Mouse (Mus musculus) embryonic stem cell, embryonic (primary cell): ENCODE results near the gene Gtf3c2.

Experiments used
- CTCF ChIA-PET, 4 experiments: fragments of 300-600 bp in 2 of 4; fragments of 350-600 bp in 2 of 4; sonication (Branson Sonifier 250); formaldehyde crosslinking; loops; one replicate each; lab custom pipeline; 2022; ENCODE audit warnings: inconsistent platforms in 2 of 4; lab: Charles Lee
- POLR2A ChIA-PET, 4 experiments: fragments of 300-600 bp in 2 of 4; fragments of 350-600 bp in 2 of 4; sonication (Branson Sonifier 250); formaldehyde crosslinking; loops; one replicate each; lab custom pipeline; 2022; ENCODE audit warnings: antibody characterized with exemption in 4 of 4, inconsistent platforms in 1 of 4; lab: Charles Lee

Gene Gtf3c2

DNA sequence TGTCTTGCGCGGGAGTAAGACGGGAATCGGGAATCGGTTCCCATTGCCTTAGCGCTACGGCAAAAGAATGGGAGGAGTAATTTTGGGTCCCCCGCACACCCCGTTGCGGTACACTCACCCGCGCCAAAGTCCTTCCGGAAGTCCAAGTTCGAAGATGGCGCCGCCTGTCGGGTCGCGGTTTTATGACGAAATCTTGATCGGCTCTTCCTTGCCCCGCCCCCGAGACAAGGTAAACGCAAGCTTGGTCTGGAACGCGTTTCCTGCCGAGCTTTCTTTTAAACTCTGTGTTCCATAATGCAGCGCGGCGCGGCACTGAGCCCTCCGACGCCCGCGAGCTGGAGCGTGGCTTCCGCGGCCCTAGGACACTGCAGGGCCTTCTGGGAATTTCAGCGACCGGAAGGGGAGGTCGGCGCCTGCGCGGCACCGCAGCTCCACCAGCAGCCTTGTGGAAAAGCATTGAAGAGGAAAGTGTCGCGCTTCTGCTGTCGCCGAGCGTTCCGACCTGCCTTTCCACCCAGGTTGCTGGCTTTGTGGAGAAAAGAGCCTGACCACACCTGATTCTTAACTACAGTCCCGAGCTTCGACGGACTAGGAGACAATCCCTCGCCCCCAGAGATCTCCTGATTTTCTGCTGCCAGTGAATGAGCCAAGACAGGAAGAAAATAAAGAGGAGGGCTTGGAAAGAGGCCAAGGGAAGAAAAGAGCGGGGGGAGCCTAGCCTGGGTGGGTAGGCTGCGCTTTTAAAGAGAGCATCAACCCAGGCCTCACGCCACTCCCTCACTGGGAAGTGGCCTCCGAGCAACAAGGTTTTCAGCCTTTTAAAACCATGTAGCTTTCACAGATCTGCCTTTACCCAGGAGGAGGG lies at the start of gene Gtf3c2, which contains the start of gene Gm29609:
TSS of gene Gtf3c2 (minus strand) at position 379 of the 865 bp plus-strand sequence.
TSS of gene Gm29609 (minus strand) at position 146 of the 865 bp plus-strand sequence.
- CTCF ChIA-PET = interaction anchor here (0.6 to 2.8 kb wide), 13 partner anchors 10 to 272 kb away, joined by 3 to 14 read pairs (median 4); partner anchors contain the start of genes Eif2b4 (in 2 of the 4), Snx17 (in 2 of the 4), Atraid (in 1 of the 4) and Slc5a6 (in 1 of the 4)
- POLR2A ChIA-PET = interaction anchor here (0.6 to 3.9 kb wide), 107 partner anchors 8 to 1681 kb away, joined by 3 to 263 read pairs (median 4); partner anchors contain the start of genes Eif2b4 (in 4 of the 4), Snx17 (in 4 of the 4), Zfp513 (in 4 of the 4) and Agbl5 (in 3 of the 4)

DNA sequence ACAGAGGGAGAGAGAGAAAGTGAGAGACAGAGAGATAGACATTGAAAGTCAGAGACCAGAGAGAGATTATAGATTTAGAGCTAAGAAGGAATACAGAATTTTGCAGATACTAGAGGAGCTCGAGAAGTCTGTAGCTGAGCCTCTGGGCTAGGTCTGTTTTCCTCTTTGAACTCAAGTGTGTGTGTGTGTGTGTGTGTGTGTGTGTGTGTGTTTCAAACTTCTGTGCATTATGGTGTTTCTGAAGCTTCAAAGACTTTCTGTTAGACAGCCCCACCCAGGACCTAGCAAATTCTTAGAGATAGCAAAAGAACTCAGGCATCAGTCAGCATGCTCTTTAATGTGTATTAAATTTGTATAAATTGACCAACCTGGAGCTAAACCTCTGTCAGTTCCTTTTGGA lies 46.7 kb upstream of the Gtf3c2 start:
- CTCF ChIA-PET = interaction anchor here in 2 of 4 experiments (0.6 to 0.8 kb wide), 4 partner anchors 41 to 336 kb away, joined by 3 to 7 read pairs (median 4); no protein-coding TSS in a partner anchor
- POLR2A ChIA-PET = interaction anchor here in 2 of 4 experiments (0.6 to 1.8 kb wide), 3 partner anchors 14 to 102 kb away, joined by 3 to 6 read pairs (median 3); partner anchors contain the start of genes Gm9970 (in 1 of the 2) and Nrbp1 (in 1 of the 2)

DNA sequence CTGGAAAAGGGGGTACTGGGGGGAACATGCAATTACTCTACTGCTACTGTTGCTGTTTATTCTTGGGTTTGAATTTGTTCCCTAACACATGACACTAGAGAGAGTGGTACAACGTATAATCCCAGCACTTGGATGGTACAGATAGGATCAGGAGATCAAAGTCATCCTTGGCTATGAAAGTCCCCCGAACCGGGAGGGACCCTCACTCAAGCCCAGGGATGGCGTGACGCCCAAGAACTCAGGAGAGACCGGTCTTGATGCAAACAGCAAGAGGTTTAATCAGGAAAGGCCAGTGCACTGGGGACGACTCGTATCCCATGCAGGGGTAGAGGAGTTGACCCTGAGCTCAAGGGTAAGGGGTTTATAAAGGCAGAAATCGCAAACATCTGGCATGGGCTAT lies 42.8 kb upstream of the Gtf3c2 start:
- POLR2A ChIA-PET = interaction anchor here in 1 of 4 experiments (1.8 to 2.2 kb wide), 2 partner anchors 30 to 48 kb away, joined by 3 to 6 read pairs; no protein-coding TSS in a partner anchor
- CTCF ChIA-PET = no interaction called here

DNA sequence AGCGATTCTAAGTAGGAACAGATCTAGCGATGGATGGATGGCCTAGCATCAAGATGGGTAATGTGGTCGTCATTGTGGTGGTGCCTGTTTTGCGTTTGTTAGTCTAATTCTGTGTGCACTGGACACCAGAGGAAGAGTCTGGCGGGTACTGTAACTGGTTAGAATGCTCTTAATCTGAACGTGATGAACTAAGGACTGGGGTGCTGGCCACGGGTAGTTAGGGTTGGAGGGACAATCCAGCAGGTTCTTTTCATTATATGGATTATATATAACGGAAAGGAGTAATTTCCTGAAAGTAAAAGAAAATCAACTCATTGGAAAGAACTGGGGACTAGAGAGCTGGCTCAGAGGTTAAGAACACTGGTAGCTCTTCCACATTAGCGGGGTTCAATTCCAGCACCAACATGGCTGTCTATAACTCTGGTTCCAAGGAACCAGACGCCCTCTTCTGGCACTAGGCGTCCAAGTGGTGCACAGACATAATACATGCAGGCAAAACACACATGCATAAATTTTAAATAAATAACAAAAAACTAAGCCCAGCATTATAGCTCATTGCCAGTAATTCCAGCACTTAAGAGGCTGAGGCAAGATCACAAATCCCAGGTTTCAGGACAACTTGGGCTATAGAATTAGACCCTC lies 41.5 kb upstream of the Gtf3c2 start:
- CTCF ChIA-PET = interaction anchor here (0.6 to 1.4 kb wide), 14 partner anchors 11 to 1562 kb away, joined by 3 to 7 read pairs (median 4); partner anchors contain the start of genes Zfp513 (in 2 of the 4), Agbl5 (in 1 of the 4) and Gm9970 (in 1 of the 4)
- POLR2A ChIA-PET = interaction anchor here (0.5 to 10.6 kb wide), 43 partner anchors 11 to 508 kb away, joined by 3 to 95 read pairs (median 5); partner anchors contain the start of genes Gm29609 (in 3 of the 4), Gm9970 (in 3 of the 4), Gtf3c2 (in 3 of the 4) and Nrbp1 (in 3 of the 4)

DNA sequence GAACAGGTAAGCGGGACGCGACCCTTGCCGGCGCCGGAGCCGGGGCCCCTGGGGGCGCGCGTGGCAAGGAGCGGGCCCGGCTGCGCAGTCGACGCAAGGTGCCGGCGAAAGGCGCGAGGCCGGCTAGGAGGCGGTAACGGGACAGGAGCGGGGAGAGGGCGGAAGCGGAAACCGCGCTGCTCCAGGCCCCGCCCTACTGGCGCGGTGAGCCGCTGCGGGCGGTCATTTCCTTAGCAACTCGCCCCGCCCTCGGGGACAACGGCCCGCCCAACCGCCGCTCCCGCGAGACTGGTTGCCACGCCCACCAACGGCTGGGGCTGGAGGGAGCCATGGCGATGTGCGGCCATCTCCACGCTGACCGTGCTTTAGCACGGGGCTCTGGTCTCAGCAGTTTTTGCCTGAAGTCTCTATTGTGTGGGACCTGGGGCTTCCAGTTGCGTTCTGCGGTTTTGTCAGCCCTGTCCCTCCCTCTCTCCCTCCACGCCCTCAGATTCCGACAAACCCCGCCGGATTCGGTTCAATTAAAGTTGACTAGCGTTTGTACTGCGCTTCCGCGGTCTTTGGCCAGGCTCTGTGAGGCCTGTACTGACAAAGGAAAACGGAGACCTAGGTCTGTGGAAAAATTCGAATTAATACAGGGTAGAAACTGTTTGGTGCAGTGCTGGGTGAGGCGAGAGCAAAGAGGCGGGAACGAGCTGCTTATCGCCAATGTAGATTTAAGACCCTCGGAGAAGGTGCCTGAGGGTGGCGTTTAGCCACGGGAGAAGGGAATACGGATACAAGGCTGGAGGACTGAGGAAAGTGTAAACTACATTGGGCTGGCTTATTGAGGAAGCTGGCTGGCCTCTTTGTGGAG lies 40.7 kb upstream of the Gtf3c2 start, which contains the start of gene Ppm1g:
TSS of gene Ppm1g (minus strand) at position 240 of the 856 bp plus-strand sequence.
- ChIA-PET CTCF (interaction anchor here (0.6 to 1.4 kb wide), 14 partner anchors 11 to 1562 kb away, joined by 3 to 7 read pairs (median 4); partner anchors contain the start of genes Zfp513 (in 2 of the 4), Agbl5 (in 1 of the 4) and Gm9970 (in 1 of the 4)), POLR2A (interaction anchor here (0.5 to 10.6 kb wide), 51 partner anchors 10 to 507 kb away, joined by 3 to 95 read pairs (median 4); partner anchors contain the start of genes Gm29609 (in 3 of the 4), Gm9970 (in 3 of the 4), Gtf3c2 (in 3 of the 4) and Nrbp1 (in 3 of the 4))

DNA sequence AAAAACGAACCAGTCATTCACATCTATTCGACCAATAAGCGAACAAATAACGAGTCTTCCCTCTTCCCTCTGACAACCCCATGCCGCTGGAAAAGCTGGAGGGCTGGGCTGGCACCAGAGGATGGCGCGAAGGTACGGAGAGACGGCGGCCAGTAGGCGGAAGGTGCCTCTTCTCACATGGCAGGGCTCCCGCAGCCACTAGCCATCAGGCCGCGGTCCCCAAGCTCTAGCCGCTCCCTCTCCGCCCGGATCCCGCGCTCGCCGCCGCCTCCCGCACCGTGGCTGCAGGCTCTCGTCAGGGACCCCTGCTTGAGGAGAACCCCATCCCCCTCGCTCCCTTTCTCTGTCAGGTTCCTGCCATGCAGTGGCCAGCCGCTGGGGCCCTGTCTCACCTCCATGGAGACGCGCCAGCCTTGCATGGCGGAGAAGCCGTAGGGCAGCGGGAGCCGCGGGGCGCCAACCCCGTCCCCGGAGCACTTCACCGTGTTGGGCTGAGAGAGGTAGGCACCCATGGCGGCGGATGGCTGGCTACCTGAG lies 40.0 kb upstream of the Gtf3c2 start:
- CTCF ChIA-PET = no interaction called here

GRCm38 (mm10) chr5:31219474-31219873 lies 39.5 kb upstream of the Gtf3c2 start:
- ChIA-PET CTCF (interaction anchor here in 3 of 4 experiments (0.7 to 1.9 kb wide), 12 partner anchors 10 to 171 kb away, joined by 3 to 14 read pairs (median 5); partner anchors contain the start of genes Atraid (in 1 of the 3), Eif2b4 (in 1 of the 3), Slc5a6 (in 1 of the 3) and Snx17 (in 1 of the 3)), POLR2A (interaction anchor here (0.6 to 10.6 kb wide), 21 partner anchors 10 to 544 kb away, joined by 3 to 95 read pairs (median 4); partner anchors contain the start of genes Gm29609 (in 3 of the 4), Gtf3c2 (in 3 of the 4), Eif2b4 (in 2 of the 4) and Snx17 (in 2 of the 4))

More for the DNA sequence above, 40.0 kb upstream of the Gtf3c2 start:
- POLR2A ChIA-PET = interaction anchor here in 3 of 4 experiments (0.6 to 10.6 kb wide), 16 partner anchors 11 to 510 kb away, joined by 3 to 95 read pairs (median 4); partner anchors contain the start of genes Gm29609 (in 3 of the 3), Gtf3c2 (in 3 of the 3), Zfp513 (in 3 of the 3) and Snx17 (in 2 of the 3)

DNA sequence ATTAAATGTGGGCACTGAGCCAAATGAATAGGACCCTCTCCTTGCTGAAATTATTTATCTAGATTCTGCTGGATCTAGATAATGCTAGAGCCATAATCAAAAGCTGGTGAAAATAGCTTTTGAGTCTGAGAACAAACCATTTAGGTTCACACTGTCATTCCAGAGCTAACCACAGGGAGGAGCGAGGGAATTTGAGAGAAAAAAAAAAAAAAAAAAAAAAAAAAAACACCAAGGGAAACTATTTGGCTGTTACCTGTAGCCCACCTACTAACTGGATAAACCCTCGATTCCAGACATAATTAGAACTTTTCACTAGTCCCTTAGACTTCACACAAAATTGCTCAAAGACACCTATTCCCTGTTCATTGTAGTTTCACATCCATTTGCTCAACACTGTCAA lies 39.1 kb upstream of the Gtf3c2 start:
- ChIA-PET CTCF (interaction anchor here (0.6 to 1.9 kb wide), 25 partner anchors 8 to 1794 kb away, joined by 3 to 14 read pairs (median 4); partner anchors contain the start of genes Ost4 (in 2 of the 4), Atraid (in 1 of the 4), Eif2b4 (in 1 of the 4) and Slc5a6 (in 1 of the 4)), POLR2A (interaction anchor here (0.6 to 10.6 kb wide), 39 partner anchors 10 to 1509 kb away, joined by 3 to 95 read pairs (median 4); partner anchors contain the start of genes Eif2b4 (in 3 of the 4), Gm29609 (in 3 of the 4), Gtf3c2 (in 3 of the 4) and Snx17 (in 3 of the 4))

- CTCF ChIA-PET = interaction anchor here in 3 of 4 experiments (0.6 to 1.9 kb wide), 8 partner anchors 16 to 327 kb away, joined by 3 to 8 read pairs (median 5); partner anchors contain the start of genes Eif2b4 (in 1 of the 3), Snx17 (in 1 of the 3) and Zfp513 (in 1 of the 3)
- POLR2A ChIA-PET = interaction anchor here in 3 of 4 experiments (0.6 to 10.6 kb wide), 25 partner anchors 9 to 1761 kb away, joined by 3 to 95 read pairs (median 4); partner anchors contain the start of genes Zfp513 (in 3 of the 3), Eif2b4 (in 2 of the 3), Gm29609 (in 2 of the 3) and Gtf3c2 (in 2 of the 3)
Observed at GRCm38 (mm10) chr5:31218294-31218693, 38.4 kb upstream of the Gtf3c2 start.

GRCm38 (mm10) chr5:31216554-31216953 lies 36.6 kb upstream of the Gtf3c2 start:
- CTCF ChIA-PET = interaction anchor here in 2 of 4 experiments (0.8 to 1.3 kb wide), 2 partner anchors 14 to 20 kb away, joined by 3 to 5 read pairs; partner anchors contain the start of gene Zfp513 (in 1 of the 2)
- POLR2A ChIA-PET = interaction anchor here in 3 of 4 experiments (0.6 to 17.9 kb wide), 6 partner anchors 12 to 169 kb away, joined by 3 to 240 read pairs (median 3); partner anchors contain the start of genes Zfp513 (in 3 of the 3), Atraid (in 1 of the 3), Eif2b4 (in 1 of the 3) and Snx17 (in 1 of the 3)

GRCm38 (mm10) chr5:31204421-31204820 lies 24.5 kb upstream of the Gtf3c2 start:
- CTCF ChIA-PET = no interaction called here
- POLR2A ChIA-PET = interaction anchor here in 2 of 4 experiments (1.3 to 17.9 kb wide), 8 partner anchors 3 to 156 kb away, joined by 4 to 240 read pairs (median 8); partner anchors contain the start of genes Eif2b4 (in 2 of the 2), Ppm1g (in 2 of the 2), Snx17 (in 2 of the 2) and Atraid (in 1 of the 2)

- ChIA-PET CTCF (no interaction called here), POLR2A (interaction anchor here in 2 of 4 experiments (1.3 to 17.9 kb wide), 9 partner anchors 4 to 156 kb away, joined by 4 to 240 read pairs (median 16); partner anchors contain the start of genes Eif2b4 (in 2 of the 2), Ppm1g (in 2 of the 2), Snx17 (in 2 of the 2) and Atraid (in 1 of the 2))
Observed at GRCm38 (mm10) chr5:31203866-31204265, 23.9 kb upstream of the Gtf3c2 start.

DNA sequence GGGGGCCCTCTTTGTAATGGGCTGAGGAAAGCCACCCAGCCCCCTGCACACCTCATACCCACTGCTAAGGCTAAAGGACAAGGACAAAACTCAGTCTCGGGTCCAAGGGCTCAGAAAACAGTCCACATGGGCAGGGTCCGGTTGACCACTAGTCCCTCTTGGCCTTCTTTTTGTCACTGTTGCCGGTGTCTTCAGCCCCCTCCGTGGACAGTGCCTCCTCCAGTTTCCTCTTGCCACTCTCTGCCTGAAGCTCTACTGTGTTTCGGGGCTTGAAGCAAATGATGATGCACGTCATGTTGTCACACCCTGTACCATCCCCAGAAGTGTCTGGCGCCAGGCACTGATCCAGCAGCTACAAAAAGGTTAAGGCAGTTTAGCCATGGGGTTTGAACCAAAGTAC lies 23.0 kb upstream of the Gtf3c2 start:
- ChIA-PET POLR2A (interaction anchor here (0.7 to 17.9 kb wide), 35 partner anchors 4 to 316 kb away, joined by 3 to 263 read pairs (median 7); partner anchors contain the start of genes Gm29609 (in 4 of the 4), Gtf3c2 (in 4 of the 4), Eif2b4 (in 3 of the 4) and Snx17 (in 3 of the 4)), CTCF (interaction anchor here in 3 of 4 experiments (0.7 to 2.2 kb wide), 5 partner anchors 10 to 18 kb away, joined by 3 to 13 read pairs (median 5); partner anchors contain the start of genes Eif2b4 (in 1 of the 3), Ppm1g (in 1 of the 3) and Snx17 (in 1 of the 3))
